Mouse (Mus musculus): ENCODE results near the gene Tssk1. TPM values are rescaled to one million over a fixed set of nuclear protein-coding genes. Genes with fewer than 3 reads are reported as not detected.

Tssk1 gene
- polyA plus RNA-seq, 1 experiment from 2014 or later: 0.04 TPM

- no peaks in the 10 kb centered on the region for H3K9me3 ChIP-seq (ENCODE audit: control insufficient read depth)
- H3K9ac ChIP-seq (ENCODE audit: low read depth, low read length): peak within 1 kb of the TSS; percentile 76
- peak within 1 kb of the TSS; percentile 98 for H3K27ac ChIP-seq (ENCODE audit: low read depth, low read length)
- peak within 1 kb of the TSS; percentile 97 for H3K4me2 ChIP-seq (replicated peaks; ENCODE audit: low read depth)
- H3K36me3 ChIP-seq (ENCODE audit: control insufficient read depth, insufficient read depth): peaks cover 17% of the 10 kb centered on the region; the same call in 1 of the 2 replicates
- TF ChIP-seq CTCF (IDR thresholded peaks at IDR 0.05; ENCODE audit: low read depth): no peak
- peaks cover 3% of the 10 kb centered on the region; the same call in 1 of the 2 replicates for H3K27me3 ChIP-seq (replicated peaks; ENCODE audit: control insufficient read depth, insufficient read depth, low read length)
- peak; percentile 86 for ATAC-seq
- H3K4me3 ChIP-seq (ENCODE audit: low read depth, low read length): peak within 1 kb of the TSS; percentile 86
- WGBS: under 1% methylated on average over 47 of the region's 47 CpGs
- H3K4me1 ChIP-seq (replicated peaks; ENCODE audit: control insufficient read depth, insufficient read depth, low read length): 0 out of 2 replicates have a peak, but pooled peaks cover 4% of the 10 kb centered on the region
Observed at GRCm38 (mm10) chr16:17928087-17928580, 34.1 kb downstream of the Tssk1 start, which contains the start of gene Slc25a1. Gene Slc25a1 (minus strand): TSS chr16:17928219.

GRCm38 (mm10) chr16:17928627-17929104 is 34.6 kb downstream of the Tssk1 start:
- Histone ChIP-seq H3K4me2 (replicated peaks; ENCODE audit: low read depth) (peak overlapping the region; percentile 97), H3K27ac (ENCODE audit: low read depth, low read length) (peak overlapping the region; percentile 98), H3K9me3 (ENCODE audit: control insufficient read depth) (no peaks in the 10 kb centered on the region), H3K9ac (ENCODE audit: low read depth, low read length) (peak overlapping the region; percentile 76), H3K27me3 (replicated peaks; ENCODE audit: control insufficient read depth, insufficient read depth, low read length) (peaks cover 3% of the 10 kb centered on the region; the same call in 1 of the 2 replicates), H3K36me3 (ENCODE audit: control insufficient read depth, insufficient read depth) (peaks cover 17% of the 10 kb centered on the region; the same call in 1 of the 2 replicates), H3K4me1 (replicated peaks; ENCODE audit: control insufficient read depth, insufficient read depth, low read length) (0 out of 2 replicates have a peak, but pooled peaks cover 4% of the 10 kb centered on the region), H3K4me3 (ENCODE audit: low read depth, low read length) (peak overlapping the region; percentile 86)
- peak; percentile 82 for ATAC-seq
- under 1% methylated on average over 9 of the region's 9 CpGs for WGBS
- peak; percentile 83 for TF ChIP-seq CTCF (IDR thresholded peaks at IDR 0.05; ENCODE audit: low read depth)

- no peak for TF ChIP-seq CTCF (IDR thresholded peaks at IDR 0.05; ENCODE audit: low read depth)
- no peak overlapping the region for H3K9ac ChIP-seq (ENCODE audit: low read depth, low read length)
- H3K27ac ChIP-seq (ENCODE audit: low read depth, low read length): peak overlapping the region; percentile 98; the same call in 1 of the 2 replicates
- 26% methylated on average over 2 of the region's 2 CpGs for WGBS
- H3K27me3 ChIP-seq (replicated peaks; ENCODE audit: control insufficient read depth, insufficient read depth, low read length): peaks cover 3% of the 10 kb centered on the region; the same call in 1 of the 2 replicates
- peaks cover 17% of the 10 kb centered on the region; the same call in 1 of the 2 replicates for H3K36me3 ChIP-seq (ENCODE audit: control insufficient read depth, insufficient read depth)
- no peaks in the 10 kb centered on the region for H3K9me3 ChIP-seq (ENCODE audit: control insufficient read depth)
- H3K4me1 ChIP-seq (replicated peaks; ENCODE audit: control insufficient read depth, insufficient read depth, low read length): 0 out of 2 replicates have a peak, but pooled peaks cover 4% of the 10 kb centered on the region
- ATAC-seq: no peak
- no peak overlapping the region for H3K4me3 ChIP-seq (ENCODE audit: low read depth, low read length)
- H3K4me2 ChIP-seq (replicated peaks; ENCODE audit: low read depth): no peak overlapping the region
Observed at GRCm38 (mm10) chr16:17929211-17929610, 35.2 kb downstream of the Tssk1 start.

GRCm38 (mm10) chr16:17929631-17930030 is 35.6 kb downstream of the Tssk1 start:
- H3K36me3 ChIP-seq (ENCODE audit: control insufficient read depth, insufficient read depth): peaks cover 17% of the 10 kb centered on the region; the same call in 1 of the 2 replicates
- H3K4me3 ChIP-seq (ENCODE audit: low read depth, low read length): no peak overlapping the region
- no peak overlapping the region for H3K9ac ChIP-seq (ENCODE audit: low read depth, low read length)
- H3K4me2 ChIP-seq (replicated peaks; ENCODE audit: low read depth): no peak overlapping the region
- TF ChIP-seq CTCF (IDR thresholded peaks at IDR 0.05; ENCODE audit: low read depth): no peak
- H3K4me1 ChIP-seq (replicated peaks; ENCODE audit: control insufficient read depth, insufficient read depth, low read length): 0 out of 2 replicates have a peak, but pooled peaks cover 4% of the 10 kb centered on the region
- H3K27ac ChIP-seq (ENCODE audit: low read depth, low read length): no peak overlapping the region
- ATAC-seq: no peak
- H3K27me3 ChIP-seq (replicated peaks; ENCODE audit: control insufficient read depth, insufficient read depth, low read length): peaks cover 3% of the 10 kb centered on the region; the same call in 1 of the 2 replicates
- H3K9me3 ChIP-seq (ENCODE audit: control insufficient read depth): no peaks in the 10 kb centered on the region
- 90% methylated on average over 2 of the region's 2 CpGs for WGBS

- Histone ChIP-seq H3K27me3 (replicated peaks; ENCODE audit: control insufficient read depth, insufficient read depth, low read length) (peaks cover 8% of the 10 kb centered on the region; the same call in 1 of the 2 replicates), H3K27ac (ENCODE audit: low read depth, low read length) (no peak overlapping the region), H3K4me1 (replicated peaks; ENCODE audit: control insufficient read depth, insufficient read depth, low read length) (no peaks in the 10 kb centered on the region), H3K36me3 (ENCODE audit: control insufficient read depth, insufficient read depth) (no peaks in the 10 kb centered on the region), H3K4me3 (ENCODE audit: low read depth, low read length) (no peak overlapping the region), H3K9ac (ENCODE audit: low read depth, low read length) (no peak overlapping the region), H3K9me3 (ENCODE audit: control insufficient read depth) (no peaks in the 10 kb centered on the region), H3K4me2 (replicated peaks; ENCODE audit: low read depth) (no peak overlapping the region)
- no peak for TF ChIP-seq CTCF (IDR thresholded peaks at IDR 0.05; ENCODE audit: low read depth)
- no peak for ATAC-seq
- 84% methylated on average over 5 of the region's 5 CpGs for WGBS
Observed at GRCm38 (mm10) chr16:17931906-17932460, 38.0 kb downstream of the Tssk1 start.

- ATAC-seq: no peak
- no peak overlapping the region for H3K9ac ChIP-seq (ENCODE audit: low read depth, low read length)
- no peaks in the 10 kb centered on the region for H3K9me3 ChIP-seq (ENCODE audit: control insufficient read depth)
- no peak overlapping the region for H3K4me3 ChIP-seq (ENCODE audit: low read depth, low read length)
- no peak overlapping the region for H3K4me2 ChIP-seq (replicated peaks; ENCODE audit: low read depth)
- H3K27me3 ChIP-seq (replicated peaks; ENCODE audit: control insufficient read depth, insufficient read depth, low read length): peaks cover 15% of the 10 kb centered on the region; the same call in 1 of the 2 replicates
- 53% methylated on average over 9 of the region's 9 CpGs for WGBS
- no peaks in the 10 kb centered on the region for H3K4me1 ChIP-seq (replicated peaks; ENCODE audit: control insufficient read depth, insufficient read depth, low read length)
- no peaks in the 10 kb centered on the region for H3K36me3 ChIP-seq (ENCODE audit: control insufficient read depth, insufficient read depth)
- no peak overlapping the region for H3K27ac ChIP-seq (ENCODE audit: low read depth, low read length)
- no peak for TF ChIP-seq CTCF (IDR thresholded peaks at IDR 0.05; ENCODE audit: low read depth)
Observed at GRCm38 (mm10) chr16:17933594-17934444, 39.8 kb downstream of the Tssk1 start.
